Mouse (Mus musculus): Measurements from ENCODE around the gene Clcc1. TPM values are rescaled to one million over a fixed set of nuclear protein-coding genes. Genes with fewer than 3 reads are reported as not detected.

The Clcc1 gene
- polyA plus RNA-seq, 2 experiments: 81.3 to 87.7 TPM

- Histone ChIP-seq H3K4me1 (ENCODE audit: control insufficient read depth, insufficient read depth, low read length) (0 out of 2 replicates have a peak, but pooled peaks cover 3% of the 10 kb centered on the region), H3K4me2 (replicated peaks; ENCODE audit: low read depth, low read length, severe bottlenecking) (no peak overlapping the region), H3K27me3 (ENCODE audit: control insufficient read depth, insufficient read depth, low read length) (no peaks in the 10 kb centered on the region), H3K9me3 (ENCODE audit: control insufficient read depth, low read length) (no peaks in the 10 kb centered on the region), H3K4me3 (replicated peaks; ENCODE audit: low read length) (no peak overlapping the region), H3K9ac (ENCODE audit: low read depth, low read length, severe bottlenecking) (no peak overlapping the region), H3K27ac (replicated peaks; ENCODE audit: low read depth, low read length) (no peak overlapping the region), H3K36me3 (ENCODE audit: control insufficient read depth, insufficient read depth, low read length) (peaks cover 77% of the 10 kb centered on the region)
- no peak for TF ChIP-seq POLR2A (IDR thresholded peaks at IDR 0.05; ENCODE audit: borderline replicate concordance, extremely low read depth, insufficient read depth, insufficient read length)
- 93% methylated on average over 4 of the region's 4 CpGs for WGBS
- DNase-seq (ENCODE audit: low spot score) (no peak), ATAC-seq (ENCODE audit: low FRiP score, low read depth) (no peak)
These were observed 46.1 kb downstream of the Clcc1 start for GRCm38 (mm10) chr3:108699786-108700185.

- ATAC-seq (ENCODE audit: low FRiP score, low read depth) (no peak), DNase-seq (ENCODE audit: low spot score) (peak; percentile 25)
- no peak overlapping the region for H3K27ac ChIP-seq (replicated peaks; ENCODE audit: low read depth, low read length)
- H3K4me3 ChIP-seq (replicated peaks; ENCODE audit: low read length): no peak overlapping the region
- H3K4me1 ChIP-seq (ENCODE audit: control insufficient read depth, insufficient read depth, low read length): 0 out of 2 replicates have a peak, but pooled peaks cover 3% of the 10 kb centered on the region
- H3K9me3 ChIP-seq (ENCODE audit: control insufficient read depth, low read length): no peaks in the 10 kb centered on the region
- no peak overlapping the region for H3K4me2 ChIP-seq (replicated peaks; ENCODE audit: low read depth, low read length, severe bottlenecking)
- TF ChIP-seq POLR2A (IDR thresholded peaks at IDR 0.05; ENCODE audit: borderline replicate concordance, extremely low read depth, insufficient read depth, insufficient read length): no peak
- H3K27me3 ChIP-seq (ENCODE audit: control insufficient read depth, insufficient read depth, low read length): no peaks in the 10 kb centered on the region
- WGBS: 87% methylated on average over 1 of the region's 1 CpGs
- H3K9ac ChIP-seq (ENCODE audit: low read depth, low read length, severe bottlenecking): no peak overlapping the region
- peaks cover 72% of the 10 kb centered on the region for H3K36me3 ChIP-seq (ENCODE audit: control insufficient read depth, insufficient read depth, low read length)
These were observed 47.5 kb downstream of the Clcc1 start for GRCm38 (mm10) chr3:108701256-108701655.

- no peaks in the 10 kb centered on the region for H3K9me3 ChIP-seq (ENCODE audit: control insufficient read depth, low read length)
- H3K27ac ChIP-seq (replicated peaks; ENCODE audit: low read depth, low read length): no peak overlapping the region
- no peak overlapping the region for H3K4me2 ChIP-seq (replicated peaks; ENCODE audit: low read depth, low read length, severe bottlenecking)
- no peak overlapping the region for H3K9ac ChIP-seq (ENCODE audit: low read depth, low read length, severe bottlenecking)
- no peaks in the 10 kb centered on the region for H3K27me3 ChIP-seq (ENCODE audit: control insufficient read depth, insufficient read depth, low read length)
- 0 out of 2 replicates have a peak, but pooled peaks cover 3% of the 10 kb centered on the region for H3K4me1 ChIP-seq (ENCODE audit: control insufficient read depth, insufficient read depth, low read length)
- WGBS: 93% methylated on average over 8 of the region's 8 CpGs
- ATAC-seq (ENCODE audit: low FRiP score, low read depth) (no peak), DNase-seq (ENCODE audit: low spot score) (no peak)
- H3K36me3 ChIP-seq (ENCODE audit: control insufficient read depth, insufficient read depth, low read length): peaks cover 63% of the 10 kb centered on the region
- no peak overlapping the region for H3K4me3 ChIP-seq (replicated peaks; ENCODE audit: low read length)
- TF ChIP-seq POLR2A (IDR thresholded peaks at IDR 0.05; ENCODE audit: borderline replicate concordance, extremely low read depth, insufficient read depth, insufficient read length): no peak
These were observed 49.1 kb downstream of the Clcc1 start for GRCm38 (mm10) chr3:108702789-108703188.

- Histone ChIP-seq H3K4me3 (replicated peaks; ENCODE audit: low read length) (no peak overlapping the region), H3K27me3 (ENCODE audit: control insufficient read depth, insufficient read depth, low read length) (no peaks in the 10 kb centered on the region), H3K36me3 (ENCODE audit: control insufficient read depth, insufficient read depth, low read length) (peaks cover 20% of the 10 kb centered on the region), H3K9ac (ENCODE audit: low read depth, low read length, severe bottlenecking) (no peak overlapping the region), H3K27ac (replicated peaks; ENCODE audit: low read depth, low read length) (no peak overlapping the region), H3K9me3 (ENCODE audit: control insufficient read depth, low read length) (no peaks in the 10 kb centered on the region), H3K4me2 (replicated peaks; ENCODE audit: low read depth, low read length, severe bottlenecking) (no peak overlapping the region), H3K4me1 (ENCODE audit: control insufficient read depth, insufficient read depth, low read length) (peaks cover 16% of the 10 kb centered on the region; the same call in 1 of the 2 replicates)
- 92% methylated on average over 5 of the region's 5 CpGs for WGBS
- no peak for TF ChIP-seq POLR2A (IDR thresholded peaks at IDR 0.05; ENCODE audit: borderline replicate concordance, extremely low read depth, insufficient read depth, insufficient read length)
- ATAC-seq (ENCODE audit: low FRiP score, low read depth) (no peak), DNase-seq (ENCODE audit: low spot score) (no peak)
These were observed 57.6 kb downstream of the Clcc1 start for GRCm38 (mm10) chr3:108711296-108711695.

- no peak for ATAC-seq (ENCODE audit: low FRiP score, low read depth)
- WGBS: 33% methylated on average over 3 of the region's 3 CpGs
- no peak for DNase-seq (ENCODE audit: low spot score)
- no peak overlapping the region for H3K27ac ChIP-seq (replicated peaks; ENCODE audit: low read depth, low read length)
- H3K9ac ChIP-seq (ENCODE audit: low read depth, low read length, severe bottlenecking): no peak overlapping the region
- H3K4me2 ChIP-seq (replicated peaks; ENCODE audit: low read depth, low read length, severe bottlenecking): no peak overlapping the region
- H3K4me1 ChIP-seq (ENCODE audit: control insufficient read depth, insufficient read depth, low read length): peaks cover 16% of the 10 kb centered on the region; the same call in 1 of the 2 replicates
- peaks cover 11% of the 10 kb centered on the region; the same call in 1 of the 2 replicates for H3K36me3 ChIP-seq (ENCODE audit: control insufficient read depth, insufficient read depth, low read length)
- H3K9me3 ChIP-seq (ENCODE audit: control insufficient read depth, low read length): no peaks in the 10 kb centered on the region
- H3K4me3 ChIP-seq (replicated peaks; ENCODE audit: low read length): no peak overlapping the region
- TF ChIP-seq POLR2A (IDR thresholded peaks at IDR 0.05; ENCODE audit: borderline replicate concordance, extremely low read depth, insufficient read depth, insufficient read length): no peak
- H3K27me3 ChIP-seq (ENCODE audit: control insufficient read depth, insufficient read depth, low read length): no peaks in the 10 kb centered on the region
These were observed 59.5 kb downstream of the Clcc1 start for GRCm38 (mm10) chr3:108713065-108713675.

All from limb, embryonic 14.5 days (tissue).